Mouse (Mus musculus) liver, embryonic 14.5 days (tissue): ENCODE measurements around the gene Vwa3a. TPM values are rescaled to one million over a fixed set of nuclear protein-coding genes. Genes with fewer than 3 reads are reported as not detected.

ENCODE experiments used
- ATAC-seq: fragments of 200-750 bp; cut with Nextera tagmentation; 2 replicates; pipeline ENCODE4 v1.8.0; 2017; ENCODE audit warnings: moderate number of reproducible peaks, mild to moderate bottlenecking, moderate library complexity; ENCODE audit not compliant: insufficient read depth
- DNase-seq, 3 experiments: peaks; one replicate each; pipeline ENCODE4 v3.0.0-alpha.2; 2012 to 2013; ENCODE audit warnings: low read depth in 3 of 3, low spot score in 3 of 3
- H3K27ac ChIP-seq: fragments of 300-500 bp; sonication (generic); 2 replicates; pipeline ENCODE4 v1.5.1; 2014; ENCODE audit warnings: moderate library complexity, mild to moderate bottlenecking, control low read depth, inconsistent platforms
- H3K27me3 ChIP-seq: fragments of 300-500 bp; sonication (generic); 2 replicates; pipeline ENCODE4 v1.6.1; 2014; ENCODE audit warnings: mild to moderate bottlenecking, low read length, moderate library complexity; ENCODE audit not compliant: control insufficient read depth, insufficient read depth
- H3K36me3 ChIP-seq: fragments of 300-500 bp; sonication (generic); replicated peaks from 2 replicates; pipeline ENCODE4 v1.6.1; 2014; ENCODE audit warnings: low read depth; ENCODE audit not compliant: control insufficient read depth, insufficient read depth
- H3K4me1 ChIP-seq, 2 experiments: fragments of 200-500 bp in 1 of 2; fragments of 300-500 bp in 1 of 2; sonication (generic) in 1 of 2; replicated peaks; 2 replicates each; pipeline ENCODE4 v1.6.1; 2012 to 2014; ENCODE audit warnings: antibody characterized with exemption in 1 of 2, inconsistent platforms in 1 of 2, low read length in 1 of 2; ENCODE audit not compliant: control insufficient read depth in 2 of 2, insufficient read depth in 2 of 2
- H3K4me2 ChIP-seq: fragments of 300-500 bp; sonication (generic); 2 replicates; pipeline ENCODE4 v1.6.1; 2014; ENCODE audit warnings: low read depth, mild to moderate bottlenecking, control low read depth, moderate library complexity
- H3K4me3 ChIP-seq, 2 experiments: fragments of 200-500 bp in 1 of 2; fragments of 300-500 bp in 1 of 2; sonication (generic) in 1 of 2; 2 replicates each; pipeline ENCODE4 v1.5.1; 2012 to 2014; ENCODE audit warnings: low read depth in 2 of 2, low read length in 2 of 2, mild to moderate bottlenecking in 2 of 2, control low read depth in 1 of 2, inconsistent platforms in 1 of 2, moderate library complexity in 1 of 2; ENCODE audit not compliant: insufficient read depth in 1 of 2
- H3K9ac ChIP-seq: fragments of 300-500 bp; sonication (generic); replicated peaks from 2 replicates; pipeline ENCODE4 v1.6.1; 2014; ENCODE audit warnings: mild to moderate bottlenecking, control low read depth, moderate library complexity
- H3K9me3 ChIP-seq: fragments of 300-500 bp; sonication (generic); 2 replicates; pipeline ENCODE4 v1.6.1; 2016; ENCODE audit warnings: low read length, mixed read lengths; ENCODE audit not compliant: control insufficient read depth
- CTCF ChIP-seq: IDR thresholded peaks from 2 replicates; pipeline ENCODE4 v1.5.1; 2016; ENCODE audit warnings: antibody characterized with exemption, low read depth, control low read depth
- EP300 ChIP-seq: IDR thresholded peaks from 2 replicates; pipeline ENCODE4 v1.6.1; 2016; ENCODE audit warnings: antibody characterized with exemption, low read depth
- WGBS: fragments of 180-500 bp; shearing (Covaris S2); extraction: QIAGEN DNeasy Blood & Tissue Kit; methylation state at CpG from one replicate; pipeline ENCODE4 v1.1.7; 2014; ENCODE audit not compliant: insufficient replicate concordance; 5-methylcytosine and 5-hydroxymethylcytosine counted together
- polyA plus RNA-seq, 2 experiments: library from polyadenylated mRNA; depleted of rRNA in 1 of 2; stranded (reverse) in 1 of 2; unstranded in 1 of 2; fragments of >200 nt; fragmentation: Nextera tagmentation in 1 of 2; extraction: Ambion mirVana in 1 of 2; gene quantifications; 2 replicates each; pipeline versions ENCODE4 v1.2.1 to v1.2.3; 2012 to 2014

The Vwa3a gene
- polyA plus RNA-seq, 2 experiments, result 0.07 TPM; not detected in 1

DNA sequence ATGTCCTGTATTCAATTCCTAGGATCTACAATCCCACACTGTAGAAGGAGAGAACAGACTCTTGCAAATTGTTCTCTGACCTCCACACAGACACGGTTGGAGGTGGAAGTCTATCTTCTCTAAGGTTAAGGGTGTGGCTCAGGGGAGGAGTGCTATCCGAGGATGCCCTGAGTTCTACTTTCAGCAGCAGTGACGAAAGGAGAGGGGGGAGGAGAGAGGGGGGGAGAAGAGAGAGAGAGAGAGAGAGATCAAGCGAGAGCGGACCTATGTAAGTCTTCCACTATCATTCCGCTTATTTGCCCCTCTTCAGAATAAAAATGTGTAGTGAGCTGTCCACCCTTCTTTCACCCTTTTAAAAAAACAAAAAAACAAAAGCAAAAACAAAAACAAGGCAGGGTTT lies 95.3 kb downstream of the Vwa3a start:
- Histone ChIP-seq H3K27ac (peak overlapping the region; percentile 87), H3K4me2 (peak overlapping the region; percentile 78), H3K36me3 (no peaks in the 10 kb centered on the region), H3K9ac (peak overlapping the region; percentile 48), H3K9me3 (no peaks in the 10 kb centered on the region), H3K4me3 (peak overlapping the region; percentile 59 to 89), H3K4me1 (peaks cover 29 to 30% of the 10 kb centered on the region in 2 experiments), H3K27me3 (peaks cover 13% of the 10 kb centered on the region)
- WGBS, result 23% methylated on average over 6 of the region's 6 CpGs
- TF ChIP-seq EP300 (no peak), CTCF (no peak)
- DNase-seq (peak in 2 of 3 experiments; percentile 53 to 68), ATAC-seq (peak; percentile 54)

DNA sequence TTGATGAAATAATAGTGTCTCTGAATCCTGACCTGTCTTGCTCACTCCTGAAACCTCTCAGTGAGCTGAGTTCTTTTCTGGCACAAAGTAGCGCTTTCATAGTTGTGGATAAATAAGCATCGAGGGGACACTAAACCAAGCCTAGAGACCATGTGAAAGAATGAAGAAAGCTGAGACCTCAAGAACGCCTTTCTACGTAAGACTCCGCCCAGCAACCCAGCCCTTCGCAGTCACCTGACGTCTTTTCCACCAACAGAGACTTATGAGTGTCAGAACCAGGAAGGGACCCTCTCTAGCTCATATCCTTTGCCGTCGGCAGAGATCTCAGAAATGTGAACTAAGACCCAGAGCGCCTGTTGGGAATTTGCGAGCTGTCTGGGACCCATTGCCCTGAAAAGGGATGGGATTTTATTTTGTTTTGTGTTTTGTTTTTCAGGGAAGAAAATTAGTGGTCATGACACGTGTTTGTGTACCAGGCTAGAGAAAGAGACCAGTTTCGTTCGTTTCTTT lies 95.8 kb downstream of the Vwa3a start:
- peak overlapping the region; percentile 68 for H3K9ac ChIP-seq
- ATAC-seq (peak; percentile 83), DNase-seq (peak; percentile 83 to 88 (median 84))
- H3K27me3 ChIP-seq, result peaks cover 9% of the 10 kb centered on the region
- H3K4me2 ChIP-seq, result peak overlapping the region; percentile 78
- WGBS, result 3% methylated on average over 14 of the region's 14 CpGs
- H3K27ac ChIP-seq, result peak overlapping the region; percentile 87
- H3K9me3 ChIP-seq, result no peaks in the 10 kb centered on the region
- H3K36me3 ChIP-seq, result no peaks in the 10 kb centered on the region
- TF ChIP-seq EP300 (0 out of 2 replicates have a peak, but pooled peaks have one; percentile 7), CTCF (no peak)
- H3K4me3 ChIP-seq, result peak overlapping the region; percentile 59 to 89
- peaks cover 29 to 30% of the 10 kb centered on the region in 2 experiments for H3K4me1 ChIP-seq

DNA sequence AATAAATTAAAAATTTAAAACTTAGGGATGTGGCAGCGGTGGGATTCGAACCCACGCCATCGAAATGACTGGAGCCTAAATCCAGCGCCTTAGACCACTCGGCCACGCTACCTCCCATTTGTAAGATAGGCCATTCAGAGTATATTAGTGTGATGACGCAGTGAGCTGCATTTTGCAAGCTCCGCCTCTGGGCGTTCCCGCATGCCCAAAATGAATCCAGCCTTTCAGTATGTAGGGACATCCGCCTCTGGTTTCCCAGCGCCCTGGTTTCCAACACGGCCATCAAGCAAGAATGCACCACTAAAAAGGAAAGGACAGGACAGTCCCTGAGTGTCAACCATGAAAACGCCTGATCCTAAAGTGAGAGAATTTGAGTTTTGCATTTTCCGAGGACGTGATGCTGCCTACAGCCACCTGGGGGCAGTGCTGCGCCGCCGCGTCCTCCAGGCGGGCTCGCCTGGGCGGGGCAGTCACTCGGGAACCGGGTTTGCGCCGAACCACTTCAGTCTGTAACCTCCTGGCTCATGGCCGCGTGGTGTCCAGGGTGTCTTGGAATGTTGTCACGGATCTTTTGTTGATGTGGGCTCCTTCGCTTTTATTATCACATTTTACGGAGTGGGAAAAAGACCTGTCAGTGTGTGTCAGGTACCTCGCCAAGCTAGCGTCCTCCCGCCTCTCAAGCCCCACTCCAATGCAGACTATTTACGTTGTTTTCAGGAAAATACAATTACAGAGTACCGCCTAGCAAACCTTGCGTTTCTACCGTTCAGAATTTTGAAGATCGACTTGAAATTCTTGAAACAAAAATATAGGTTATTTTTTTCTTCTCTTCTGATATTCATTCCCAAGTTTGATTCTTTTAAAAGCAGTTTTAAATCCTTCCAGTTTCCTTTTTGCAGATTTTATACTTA lies 96.6 kb downstream of the Vwa3a start:
- ATAC-seq, result peak; percentile 82
- no peaks in the 10 kb centered on the region for H3K36me3 ChIP-seq
- peaks cover 25% of the 10 kb centered on the region in 2 experiments for H3K4me1 ChIP-seq
- peak overlapping the region; percentile 78 for H3K4me2 ChIP-seq
- peak overlapping the region; percentile 59 to 94 for H3K4me3 ChIP-seq
- under 1% methylated on average over 41 of the region's 41 CpGs for WGBS
- TF ChIP-seq EP300, result peak; percentile 2; the same call in 1 of the 2 replicates
- TF ChIP-seq CTCF, result peak; percentile 100
- peak overlapping the region; percentile 72 for H3K9ac ChIP-seq
- no peaks in the 10 kb centered on the region for H3K9me3 ChIP-seq
- peaks cover 2% of the 10 kb centered on the region for H3K27me3 ChIP-seq
- peak; percentile 88 to 91 (median 90) for DNase-seq
- peak overlapping the region; percentile 87 for H3K27ac ChIP-seq

DNA sequence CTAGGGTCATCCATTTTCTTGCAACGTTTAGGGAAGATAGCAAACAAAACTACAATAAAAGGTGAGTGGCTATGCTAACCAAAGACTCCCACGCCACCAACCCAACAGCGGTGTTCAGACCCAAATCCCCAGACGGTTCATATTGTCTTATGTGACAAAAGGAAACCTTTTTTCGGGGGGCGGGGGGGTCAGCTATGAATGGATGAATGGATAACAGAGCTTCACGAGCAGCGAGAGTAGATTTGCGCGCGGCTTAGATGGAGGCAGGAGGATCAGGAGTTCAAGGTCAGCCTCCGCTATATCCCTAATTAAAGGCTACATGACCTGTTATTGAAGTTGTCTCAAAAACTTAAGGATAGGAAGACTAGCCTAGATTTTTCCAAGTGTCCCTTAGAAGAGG lies 97.2 kb downstream of the Vwa3a start:
- no peak for ATAC-seq
- Histone ChIP-seq H3K9me3 (no peaks in the 10 kb centered on the region), H3K9ac (peak overlapping the region; percentile 72), H3K4me1 (peaks cover 19 to 23% of the 10 kb centered on the region in 2 experiments), H3K27me3 (no peaks in the 10 kb centered on the region; the same call in none of the 2 replicates), H3K36me3 (no peaks in the 10 kb centered on the region), H3K27ac (peak overlapping the region; percentile 71), H3K4me2 (peak overlapping the region; percentile 78), H3K4me3 (peak overlapping the region; percentile 54 to 59)
- peak in 1 of 3 experiments; percentile 47 for DNase-seq
- TF ChIP-seq EP300 (no peak), CTCF (no peak)
- 7% methylated on average over 12 of the region's 12 CpGs for WGBS
